Mouse (Mus musculus): ENCODE measurements at regions not wholly inside any gene's neighbourhood (a gene's known extent, or its start where the extent isn't known, plus 50 kb on each side); places are given as distances from the start of the nearest gene placed in this dataset.

DNA sequence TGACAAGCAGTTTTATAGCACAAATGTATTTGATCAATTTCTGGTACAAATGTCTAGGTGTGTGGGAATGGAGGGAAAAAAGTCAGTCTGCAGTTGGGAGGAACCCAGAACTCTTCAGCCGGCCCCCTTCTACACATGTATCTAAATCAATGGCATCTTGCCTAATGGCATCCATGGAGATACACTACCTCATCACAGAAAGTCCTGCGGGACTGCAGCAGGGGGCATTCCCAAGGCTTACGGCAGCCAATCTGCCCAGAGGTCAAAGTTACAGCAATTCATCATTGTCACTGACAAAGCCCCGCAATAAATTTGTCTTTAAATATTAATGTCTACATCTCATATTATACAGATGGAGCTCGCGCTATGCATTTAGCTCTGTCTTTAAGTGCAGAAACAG, 135.7 kb upstream of the Arhgap5 start:
- no peaks in the 10 kb centered on the region for H3K4me1 ChIP-seq (ENCODE audit: control insufficient read depth in 1 of 2, insufficient read depth in 2 of 2, low read length in 2 of 2)
- peaks cover 0 to 1% of the 10 kb centered on the region in 2 experiments; a peak in 2 of 4 replicates for H3K27me3 ChIP-seq (ENCODE audit: control insufficient read depth in 1 of 2, insufficient read depth in 2 of 2, low read length in 2 of 2)
- no peaks in the 10 kb centered on the region for H3K9me3 ChIP-seq (replicated peaks; ENCODE audit: insufficient read depth, low read length)
- no peak overlapping the region for H3K9ac ChIP-seq (ENCODE audit: control insufficient read depth, low read depth, low read length, poor library complexity, severe bottlenecking)
- no peak overlapping the region for H3K27ac ChIP-seq (ENCODE audit: control insufficient read depth, low read depth, low read length)
- no peak for DNase-seq (ENCODE audit: low read depth, low spot score)
- no peaks in the 10 kb centered on the region for H3K36me3 ChIP-seq (ENCODE audit: control insufficient read depth in 1 of 2, insufficient read depth in 2 of 2, low read length in 2 of 2)
- no peaks in the 10 kb centered on the region for H3K79me2 ChIP-seq (ENCODE audit: control insufficient read depth, insufficient read depth, low read length, poor library complexity)
- no peak for TF ChIP-seq E2F4 (IDR thresholded peaks at IDR 0.05; ENCODE audit: borderline replicate concordance, low read depth, low read length)
- no peak overlapping the region for H3K4me3 ChIP-seq (ENCODE audit: control insufficient read depth in 1 of 2, insufficient read depth in 1 of 2, low read depth in 2 of 2, low read length in 2 of 2)

DNA sequence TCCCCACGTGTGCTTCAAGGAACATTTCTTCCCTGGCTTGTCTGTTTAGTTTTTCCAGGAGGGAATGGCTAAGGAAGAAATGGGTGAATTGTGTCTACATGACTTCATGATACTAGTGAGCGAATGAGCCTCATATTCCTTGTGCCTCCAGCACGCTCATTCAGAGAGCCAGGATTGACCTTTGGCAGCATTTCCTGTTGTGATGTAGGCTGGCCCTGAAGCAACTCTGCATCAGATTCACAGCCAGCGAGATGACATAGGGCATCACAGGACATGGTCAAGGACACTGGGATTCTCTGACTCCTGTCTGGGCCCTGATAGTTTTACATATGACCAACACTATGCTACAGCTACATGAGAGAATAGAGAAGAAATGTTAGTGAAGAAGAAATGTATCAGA, 135.3 kb upstream of the Arhgap5 start:
- Histone ChIP-seq H3K27ac (ENCODE audit: control insufficient read depth, low read depth, low read length) (no peak overlapping the region), H3K4me1 (ENCODE audit: control insufficient read depth in 1 of 2, insufficient read depth in 2 of 2, low read length in 2 of 2) (no peaks in the 10 kb centered on the region), H3K27me3 (ENCODE audit: control insufficient read depth in 1 of 2, insufficient read depth in 2 of 2, low read length in 2 of 2) (peaks cover 0 to 1% of the 10 kb centered on the region in 2 experiments; a peak in 2 of 4 replicates), H3K36me3 (ENCODE audit: control insufficient read depth in 1 of 2, insufficient read depth in 2 of 2, low read length in 2 of 2) (no peaks in the 10 kb centered on the region), H3K4me3 (ENCODE audit: control insufficient read depth in 1 of 2, insufficient read depth in 1 of 2, low read depth in 2 of 2, low read length in 2 of 2) (no peak overlapping the region), H3K9ac (ENCODE audit: control insufficient read depth, low read depth, low read length, poor library complexity, severe bottlenecking) (no peak overlapping the region), H3K9me3 (replicated peaks; ENCODE audit: insufficient read depth, low read length) (no peaks in the 10 kb centered on the region), H3K79me2 (ENCODE audit: control insufficient read depth, insufficient read depth, low read length, poor library complexity) (no peaks in the 10 kb centered on the region)
- TF ChIP-seq USF1 (IDR thresholded peaks at IDR 0.05; ENCODE audit: low read depth, low read length) (no peak), MYB (IDR thresholded peaks at IDR 0.05; ENCODE audit: low read depth, low read length) (no peak), RCOR1 (IDR thresholded peaks at IDR 0.05; ENCODE audit: low read depth, low read length) (no peak)
- DNase-seq (ENCODE audit: low read depth, low spot score) = no peak

DNA sequence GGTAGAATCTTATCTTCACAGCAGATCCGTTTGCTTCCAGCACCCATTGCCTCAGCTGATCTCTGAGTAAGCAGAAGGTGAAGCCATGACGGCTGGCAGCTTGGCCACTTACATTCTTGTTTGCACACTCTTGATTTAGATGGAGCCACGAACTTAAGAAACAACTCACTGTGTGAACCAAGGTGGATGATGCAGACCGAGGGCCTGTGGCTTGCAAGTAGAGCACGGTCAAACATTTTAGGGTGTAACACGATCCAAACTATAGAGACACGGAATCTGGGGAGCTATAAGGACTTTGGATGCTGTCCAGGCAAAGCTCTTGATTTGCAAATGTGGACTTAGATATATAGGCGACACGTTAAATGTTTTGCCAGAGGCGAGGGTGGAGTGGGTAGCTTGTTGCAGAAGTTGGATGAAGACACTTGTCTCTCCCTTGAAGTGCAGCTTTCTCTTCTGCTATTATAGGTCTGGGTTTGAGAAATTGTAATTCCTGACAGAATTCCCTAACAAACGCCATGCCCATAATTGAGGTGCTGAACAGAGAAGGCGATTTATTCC, 133.5 kb upstream of the Arhgap5 start:
- DNase-seq (ENCODE audit: low read depth, low spot score) = no peak
- Histone ChIP-seq H3K9ac (ENCODE audit: control insufficient read depth, low read depth, low read length, poor library complexity, severe bottlenecking) (no peak overlapping the region), H3K4me3 (ENCODE audit: control insufficient read depth in 1 of 2, insufficient read depth in 1 of 2, low read depth in 2 of 2, low read length in 2 of 2) (no peak overlapping the region), H3K36me3 (ENCODE audit: control insufficient read depth in 1 of 2, insufficient read depth in 2 of 2, low read length in 2 of 2) (no peaks in the 10 kb centered on the region), H3K27me3 (ENCODE audit: control insufficient read depth in 1 of 2, insufficient read depth in 2 of 2, low read length in 2 of 2) (peaks cover 0 to 1% of the 10 kb centered on the region in 2 experiments; a peak in 2 of 4 replicates), H3K79me2 (ENCODE audit: control insufficient read depth, insufficient read depth, low read length, poor library complexity) (no peaks in the 10 kb centered on the region), H3K4me1 (ENCODE audit: control insufficient read depth in 1 of 2, insufficient read depth in 2 of 2, low read length in 2 of 2) (no peaks in the 10 kb centered on the region), H3K27ac (ENCODE audit: control insufficient read depth, low read depth, low read length) (no peak overlapping the region), H3K9me3 (replicated peaks; ENCODE audit: insufficient read depth, low read length) (no peaks in the 10 kb centered on the region)
- TF ChIP-seq MXI1 (IDR thresholded peaks at IDR 0.05; ENCODE audit: low read depth, low read length) (no peak), USF1 (IDR thresholded peaks at IDR 0.05; ENCODE audit: low read depth, low read length) (no peak), ZKSCAN1 (IDR thresholded peaks at IDR 0.05; ENCODE audit: low read depth, low read length) (no peak), ZNF384 (IDR thresholded peaks at IDR 0.05; ENCODE audit: low read depth, low read length) (no peak)

DNA sequence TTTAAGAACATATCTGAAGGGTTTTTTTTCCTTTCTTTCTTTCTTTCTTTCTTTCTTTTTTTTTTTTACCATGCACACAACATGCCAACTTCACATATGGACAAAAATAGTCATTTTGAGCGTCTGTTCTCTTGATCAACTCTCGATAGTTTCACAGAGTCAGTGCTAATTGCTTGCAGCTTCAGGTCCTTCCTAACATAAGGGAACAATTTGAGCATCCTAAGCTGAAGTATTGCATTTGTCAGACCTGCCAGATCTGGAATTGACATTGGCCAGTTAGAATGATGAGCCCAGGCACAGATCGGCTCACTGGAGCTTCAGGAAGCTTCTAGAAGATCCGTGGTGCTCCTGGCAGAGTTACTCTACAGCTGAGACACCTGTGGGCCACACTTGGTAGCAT, 128.7 kb upstream of the Arhgap5 start:
- DNase-seq (ENCODE audit: low read depth, low spot score) = no peak
- no peak overlapping the region for H3K9ac ChIP-seq (ENCODE audit: control insufficient read depth, low read depth, low read length, poor library complexity, severe bottlenecking)
- no peak for TF ChIP-seq MAZ (IDR thresholded peaks at IDR 0.05; ENCODE audit: low read depth, low read length)
- no peak for TF ChIP-seq NELFE (IDR thresholded peaks at IDR 0.05; ENCODE audit: low read depth, low read length)
- no peak for TF ChIP-seq TBP (IDR thresholded peaks at IDR 0.05; ENCODE audit: low read depth, low read length)
- no peak for TF ChIP-seq SMC3 (IDR thresholded peaks at IDR 0.05; ENCODE audit: low read depth, low read length)
- no peak for TF ChIP-seq CHD1 (IDR thresholded peaks at IDR 0.05; ENCODE audit: low read depth, low read length)
- TF ChIP-seq USF1 (IDR thresholded peaks at IDR 0.05; ENCODE audit: low read depth, low read length) = no peak
- no peak for TF ChIP-seq EP300 (IDR thresholded peaks at IDR 0.05; ENCODE audit: low read depth in 1 of 2, low read length in 2 of 2)
- no peak for TF ChIP-seq MYB (IDR thresholded peaks at IDR 0.05; ENCODE audit: low read depth, low read length)
- no peak for TF ChIP-seq MAX (IDR thresholded peaks at IDR 0.05; ENCODE audit: low read length)
- no peak for TF ChIP-seq TAL1 (IDR thresholded peaks at IDR 0.05; ENCODE audit: low read length)
- TF ChIP-seq ZC3H11A (IDR thresholded peaks at IDR 0.05; ENCODE audit: low read depth, low read length) = no peak
- TF ChIP-seq GATA1 (IDR thresholded peaks at IDR 0.05; ENCODE audit: low read depth, low read length) = no peak
- no peak for TF ChIP-seq CHD2 (IDR thresholded peaks at IDR 0.05; ENCODE audit: low read length)
- TF ChIP-seq UBTF (IDR thresholded peaks at IDR 0.05; ENCODE audit: borderline replicate concordance, insufficient read depth, low read depth, low read length) = no peak
- TF ChIP-seq ZKSCAN1 (IDR thresholded peaks at IDR 0.05; ENCODE audit: low read depth, low read length) = no peak
- no peak for TF ChIP-seq MAFK (IDR thresholded peaks at IDR 0.05; ENCODE audit: borderline replicate concordance, low read depth, low read length)

More for the DNA sequence above, 128.7 kb upstream of the Arhgap5 start:
- Histone ChIP-seq H3K27me3 (ENCODE audit: control insufficient read depth in 1 of 2, insufficient read depth in 2 of 2, low read length in 2 of 2) (peaks cover 0 to 1% of the 10 kb centered on the region in 2 experiments; a peak in 2 of 4 replicates), H3K36me3 (ENCODE audit: control insufficient read depth in 1 of 2, insufficient read depth in 2 of 2, low read length in 2 of 2) (no peaks in the 10 kb centered on the region), H3K79me2 (ENCODE audit: control insufficient read depth, insufficient read depth, low read length, poor library complexity) (no peaks in the 10 kb centered on the region), H3K27ac (ENCODE audit: control insufficient read depth, low read depth, low read length) (no peak overlapping the region), H3K4me1 (ENCODE audit: control insufficient read depth in 1 of 2, insufficient read depth in 2 of 2, low read length in 2 of 2) (no peaks in the 10 kb centered on the region), H3K9me3 (replicated peaks; ENCODE audit: insufficient read depth, low read length) (no peaks in the 10 kb centered on the region), H3K4me3 (ENCODE audit: control insufficient read depth in 1 of 2, insufficient read depth in 1 of 2, low read depth in 2 of 2, low read length in 2 of 2) (no peak overlapping the region)
